Mouse (Mus musculus): Measurements from ENCODE around the gene Fam83d.
A peak's percentile ranks its signal among the peaks of the same experiment; 100 is the strongest.
"Not testable (repeated sequence)": the region's sequence is repeated elsewhere in the genome, so short reads cannot be mapped to it uniquely, and the experiment has no call there.

The Fam83d gene

GRCm38 (mm10) chr2:158767742-158768339, at the start of gene Fam83d:
TSS of gene Fam83d (plus strand) at chr2:158768093.
- DNase-seq, result peak; percentile 72 to 79

GRCm38 (mm10) chr2:158718816-158719549, 48.9 kb upstream of the Fam83d start:
- DNase-seq, result no peak

- no peak for DNase-seq
These were observed 47.0 kb upstream of the Fam83d start for GRCm38 (mm10) chr2:158720715-158721370.

GRCm38 (mm10) chr2:158721481-158721880, 46.4 kb upstream of the Fam83d start:
- no peak for DNase-seq

GRCm38 (mm10) chr2:158722135-158722534, 45.8 kb upstream of the Fam83d start:
- no peak for DNase-seq

GRCm38 (mm10) chr2:158722991-158723551, 44.8 kb upstream of the Fam83d start:
- no peak for DNase-seq

GRCm38 (mm10) chr2:158723806-158724205, 44.1 kb upstream of the Fam83d start:
- no peak for DNase-seq

GRCm38 (mm10) chr2:158726252-158726651, 41.6 kb upstream of the Fam83d start:
- DNase-seq, result no peak

- DNase-seq, result no peak
These were observed 39.7 kb upstream of the Fam83d start for GRCm38 (mm10) chr2:158728061-158728815.

- DNase-seq, result no peak
These were observed 37.0 kb upstream of the Fam83d start for GRCm38 (mm10) chr2:158730896-158731295.

GRCm38 (mm10) chr2:158732521-158732920, 35.4 kb upstream of the Fam83d start:
- DNase-seq, result peak in 1 of 2 experiments; percentile 15

- DNase-seq, result no peak
These were observed 34.8 kb upstream of the Fam83d start for GRCm38 (mm10) chr2:158733136-158733535.

GRCm38 (mm10) chr2:158733914-158734313, 34.0 kb upstream of the Fam83d start:
- no peak for DNase-seq

GRCm38 (mm10) chr2:158734500-158735152, 33.3 kb upstream of the Fam83d start:
- DNase-seq, result no peak

GRCm38 (mm10) chr2:158735340-158735739, 32.6 kb upstream of the Fam83d start:
- DNase-seq, result no peak

- DNase-seq, result not testable (repeated sequence)
These were observed 31.6 kb upstream of the Fam83d start for GRCm38 (mm10) chr2:158736247-158736646.

- no peak for DNase-seq
These were observed 29.3 kb upstream of the Fam83d start for GRCm38 (mm10) chr2:158738591-158738990.

GRCm38 (mm10) chr2:158739113-158739512, 28.8 kb upstream of the Fam83d start:
- no peak for DNase-seq

- no peak for DNase-seq
These were observed 26.8 kb upstream of the Fam83d start for GRCm38 (mm10) chr2:158741011-158741501.

GRCm38 (mm10) chr2:158742431-158742830, 25.5 kb upstream of the Fam83d start:
- no peak for DNase-seq

- DNase-seq, result no peak
These were observed 24.3 kb upstream of the Fam83d start for GRCm38 (mm10) chr2:158743518-158744141.
